Mouse (Mus musculus): Measurements from ENCODE around the gene Sars. TPM values are rescaled to one million over a fixed set of nuclear protein-coding genes. Genes with fewer than 3 reads are reported as not detected.

Sars gene
- 100 to 1,000 TPM; 183 to 191 (median 186) TPM for total RNA-seq (2022)

DNA sequence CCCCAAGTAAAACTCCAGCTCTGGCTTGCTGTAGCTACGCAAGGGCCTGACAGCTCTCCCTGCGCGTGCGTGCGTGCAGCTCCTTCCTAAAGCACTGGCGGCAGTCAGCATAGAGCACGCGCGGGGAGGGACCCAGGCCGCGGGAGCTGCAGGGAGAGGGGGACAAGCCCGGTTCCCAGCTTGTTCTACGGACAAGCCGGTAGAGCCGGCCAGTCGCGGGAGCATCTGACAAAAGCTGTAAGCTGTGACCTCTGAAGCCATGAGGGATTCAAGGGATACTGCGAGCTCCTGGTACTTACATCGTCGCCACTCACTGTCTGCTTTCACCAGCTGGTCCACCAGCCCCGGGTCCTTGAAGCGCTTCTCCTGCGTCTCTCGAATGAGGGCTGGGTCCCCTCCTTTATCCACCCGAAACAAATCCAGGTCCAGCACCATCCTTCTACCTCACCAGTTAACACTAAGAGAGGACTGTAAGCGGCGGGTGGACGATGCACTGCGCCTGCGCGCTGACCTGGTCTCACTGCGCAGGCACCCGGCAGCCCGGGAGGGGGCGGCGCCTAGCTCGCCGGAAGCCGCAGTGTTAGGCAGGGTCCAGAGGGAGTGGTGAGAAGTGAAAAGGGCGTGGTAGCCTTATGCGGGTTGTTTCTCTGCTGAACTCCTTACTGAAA, at the start of gene Sars:
TSS of gene Sars (minus strand) at position 512 of the 668 bp plus-strand sequence.
- DNase-seq, result peak; percentile 85

DNA sequence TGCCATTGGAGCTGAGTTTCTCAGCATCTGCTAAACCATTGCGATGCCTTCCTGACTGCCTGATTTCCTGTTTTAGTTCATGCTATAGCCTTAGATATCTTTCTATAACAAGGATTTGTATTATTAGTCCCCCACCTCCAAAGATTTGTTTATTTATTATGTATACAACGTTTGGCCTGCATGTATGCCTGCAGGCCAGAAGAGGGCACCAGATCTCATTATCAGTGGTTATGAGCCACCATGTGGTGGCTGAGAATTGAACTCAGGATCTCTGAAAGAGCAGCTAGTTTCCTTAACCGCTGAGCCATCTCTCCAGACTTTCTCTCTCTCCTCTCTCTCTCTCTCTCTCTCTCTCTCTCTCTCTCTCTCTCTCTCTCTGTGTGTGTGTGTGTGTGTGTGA, 45.0 kb upstream of the Sars start:
- no peak for DNase-seq

DNA sequence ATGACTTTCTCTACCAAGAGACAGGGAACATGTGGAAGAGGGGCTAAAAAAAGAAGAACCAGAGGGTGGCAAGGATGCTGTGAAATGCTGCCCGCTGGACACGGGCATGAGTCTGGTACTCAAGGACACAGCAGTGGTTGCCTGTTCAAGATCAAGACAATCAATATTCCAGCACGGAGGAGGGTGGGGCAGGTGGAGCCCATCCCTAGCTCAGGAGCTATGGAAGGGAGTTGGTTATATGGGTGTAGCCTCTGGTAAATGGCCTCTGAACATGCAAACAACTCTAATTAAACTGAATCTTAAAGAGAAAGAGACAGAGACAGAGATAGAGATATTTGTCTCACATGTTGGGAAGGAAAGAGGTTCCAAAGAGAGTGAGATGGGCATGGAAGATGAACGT, 39.7 kb upstream of the Sars start:
- no peak for DNase-seq

DNA sequence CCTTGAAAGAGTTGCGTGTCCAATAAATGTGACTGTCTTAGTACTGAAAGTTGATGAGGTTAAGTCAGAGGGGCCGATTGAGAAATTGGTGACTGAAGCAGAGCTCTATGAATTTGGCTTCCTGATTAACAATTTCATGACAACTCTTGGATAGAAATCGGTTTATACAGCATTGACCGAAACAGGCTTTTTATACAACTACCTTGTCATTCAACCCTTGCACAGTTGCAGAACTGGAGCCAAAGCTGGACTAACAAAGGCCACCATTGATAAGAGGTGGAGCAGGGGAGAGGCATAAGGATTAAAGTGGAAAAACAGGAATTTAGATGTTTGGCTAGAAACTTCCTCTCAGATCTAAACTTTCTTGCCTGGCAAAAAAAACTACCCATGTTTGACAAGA, 33.8 kb upstream of the Sars start:
- DNase-seq, result no peak

DNA sequence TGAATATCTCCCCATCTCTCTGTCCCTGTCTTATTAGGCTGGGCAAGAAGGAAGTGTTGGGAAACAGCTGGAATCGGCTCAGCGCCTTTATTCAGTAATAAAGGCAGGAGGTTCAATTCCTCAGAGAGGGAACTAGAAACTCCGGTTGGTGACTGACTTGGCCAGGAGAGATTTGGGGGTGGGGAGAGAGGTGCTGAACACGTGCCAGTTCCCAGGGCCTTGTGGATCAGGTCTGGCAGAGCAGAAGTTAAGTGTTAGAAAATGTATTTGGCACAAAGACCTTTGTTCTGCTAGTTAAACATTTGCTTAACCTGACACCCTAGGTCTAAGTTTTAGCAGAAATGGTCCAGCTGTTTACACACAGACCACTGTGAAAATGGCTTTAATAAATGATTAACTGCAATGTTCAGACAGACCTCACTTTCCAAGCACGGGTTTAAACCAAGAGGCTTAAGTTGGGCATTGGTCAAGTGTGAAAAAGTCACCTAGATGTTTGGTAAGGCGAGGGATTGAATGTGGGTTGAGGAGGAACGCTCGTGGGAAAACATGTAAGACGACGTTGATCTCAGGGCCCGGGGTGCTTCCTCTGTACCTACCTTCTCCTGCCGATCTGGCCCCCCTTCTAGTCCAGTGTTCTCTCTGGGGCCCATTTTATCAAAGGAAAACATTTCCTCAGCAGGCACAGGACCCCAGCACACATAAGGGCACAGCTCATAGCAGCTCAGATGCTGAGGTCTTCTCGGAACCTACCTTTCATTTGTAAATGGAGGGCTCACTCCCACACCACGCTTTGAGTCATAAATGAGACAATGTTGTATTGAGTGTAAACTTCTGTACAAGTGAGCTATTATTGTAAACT, 32.0 kb upstream of the Sars start:
- peak; percentile 22 for DNase-seq

DNA sequence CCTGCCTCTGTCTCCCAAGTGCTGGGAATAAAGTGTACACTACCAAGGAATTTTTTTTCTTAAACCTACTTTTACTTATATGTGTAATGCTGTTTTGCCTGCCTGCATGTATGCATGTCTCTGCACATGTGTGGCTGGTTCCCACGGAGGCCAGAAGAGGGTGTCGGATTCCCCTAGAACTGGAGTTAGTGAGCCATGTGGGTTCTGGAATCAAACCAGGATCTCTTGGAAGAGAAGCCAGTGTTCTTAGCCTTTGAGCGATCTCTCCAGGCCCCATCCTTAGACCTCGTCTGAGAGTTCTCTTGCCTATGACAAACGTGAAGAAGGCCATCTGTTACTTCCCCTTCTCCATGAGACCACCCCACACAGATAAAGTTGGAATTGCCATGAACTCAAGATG, 30.5 kb upstream of the Sars start:
- DNase-seq, result no peak

DNA sequence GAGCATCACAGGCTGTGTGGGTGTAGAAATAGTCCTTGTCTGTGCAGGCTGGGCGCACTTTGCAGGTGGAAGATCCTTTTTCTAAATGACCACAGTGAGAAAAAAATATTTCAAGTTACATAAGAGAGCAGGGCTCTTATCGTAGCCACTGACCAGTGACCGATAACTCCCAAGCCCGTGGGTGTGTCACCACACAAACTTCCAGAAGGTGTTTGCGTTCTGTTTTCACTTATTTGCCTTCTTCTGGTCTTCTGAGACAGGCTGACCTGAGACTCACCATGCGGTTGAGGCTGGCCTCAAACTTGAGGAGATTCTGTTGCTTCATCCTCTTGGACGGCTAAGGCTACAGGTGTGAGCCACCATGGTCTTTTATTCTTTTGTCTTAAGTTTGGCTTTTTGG, 30.0 kb upstream of the Sars start:
- no peak for DNase-seq

DNA sequence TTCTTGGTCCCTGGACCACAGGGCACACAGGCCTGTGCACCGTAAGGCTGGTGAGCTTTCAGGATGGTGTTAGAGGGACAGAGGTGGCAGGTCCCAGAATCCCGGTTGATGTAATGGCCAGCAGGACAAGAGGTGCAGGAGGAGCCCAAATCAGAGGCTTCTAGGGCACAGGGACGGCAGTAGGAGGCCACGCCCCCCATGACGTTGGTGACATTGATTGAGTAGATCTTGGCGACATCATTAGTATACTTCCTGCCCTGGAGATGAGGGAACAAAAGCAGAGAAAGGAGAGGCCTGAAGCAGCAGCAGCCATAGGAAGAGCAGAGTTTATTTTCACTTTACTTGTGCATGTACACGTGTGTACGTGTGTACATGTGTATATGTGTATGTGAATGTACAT, 22.8 kb upstream of the Sars start:
- DNase-seq, result no peak

DNA sequence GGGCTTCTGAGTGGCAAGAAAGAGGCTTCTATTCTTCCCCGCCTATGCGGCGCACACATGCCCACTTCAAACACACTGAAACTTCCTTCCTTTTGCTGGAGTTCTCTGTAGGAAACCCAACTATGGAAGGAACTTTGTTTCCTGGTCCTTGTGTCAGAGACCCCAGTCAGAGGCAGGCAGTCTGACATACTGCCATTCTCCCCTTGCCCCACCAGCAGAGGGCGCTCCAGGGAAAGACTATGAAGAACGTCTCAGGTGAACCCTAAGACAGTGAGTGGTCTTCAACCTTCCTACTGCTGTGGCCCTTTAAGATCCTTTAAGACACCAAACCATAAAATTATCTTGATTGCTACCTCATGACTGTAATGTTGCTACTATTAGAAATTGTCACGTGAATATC, 21.4 kb upstream of the Sars start:
- DNase-seq, result no peak

DNA sequence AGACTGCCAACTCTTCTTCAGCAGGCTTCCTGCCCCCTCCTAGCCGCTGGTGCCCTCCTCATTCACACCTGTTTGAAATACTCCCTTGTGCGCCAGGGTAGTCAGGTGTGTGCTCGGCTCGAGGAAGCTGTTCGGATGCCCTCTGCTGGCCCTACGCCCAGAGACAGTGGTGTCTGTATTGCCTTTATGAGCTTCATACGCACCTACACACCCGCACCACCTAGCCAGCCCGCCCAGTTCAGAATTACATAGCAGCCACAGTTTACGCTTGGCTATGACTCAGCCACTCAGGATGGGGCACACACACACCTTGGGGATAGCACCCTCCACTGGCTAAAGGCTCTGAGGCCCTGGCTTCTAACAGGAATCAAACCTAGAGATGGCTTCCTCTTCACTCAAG, 13.9 kb upstream of the Sars start:
- DNase-seq, result no peak

DNA sequence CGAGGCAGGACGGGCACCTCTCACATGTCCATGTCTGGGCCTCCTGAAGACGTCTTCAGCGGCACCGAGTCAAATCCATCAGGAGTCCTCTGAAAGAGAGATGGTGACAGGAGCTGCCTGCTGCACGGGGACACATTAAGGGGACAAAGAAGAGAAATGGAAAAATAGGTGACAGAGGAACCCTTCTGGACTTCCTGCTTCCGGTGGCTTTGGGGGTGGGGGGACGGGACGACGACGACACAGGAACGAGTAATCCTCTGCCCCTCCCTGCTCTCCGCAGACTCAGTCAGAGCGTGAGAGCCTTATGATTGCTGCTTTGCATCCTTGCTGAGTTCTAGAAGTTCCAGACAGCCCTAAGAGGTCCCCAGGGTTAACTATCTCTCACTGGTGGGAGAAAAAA, 13.4 kb upstream of the Sars start:
- no peak for DNase-seq

DNA sequence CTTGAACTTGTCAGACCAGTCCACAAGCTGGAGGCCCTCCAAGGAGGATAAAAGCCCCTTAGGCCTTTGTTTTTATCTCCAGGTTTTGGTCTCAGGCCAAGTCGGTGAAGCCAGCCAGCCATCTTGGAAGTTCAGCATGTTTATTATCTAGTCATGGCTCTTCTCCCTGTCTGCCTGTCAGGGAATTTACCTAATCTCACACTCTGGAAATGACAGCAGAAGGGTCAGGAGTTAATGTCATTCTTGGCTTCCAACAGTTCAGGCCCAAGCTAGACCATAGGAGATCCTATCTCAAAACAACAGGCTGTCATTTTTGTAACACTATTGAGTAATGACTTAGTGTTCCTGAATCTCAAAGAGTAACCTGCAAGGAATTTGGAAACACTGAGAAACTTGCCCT, 9.2 kb upstream of the Sars start:
- DNase-seq, result no peak

DNA sequence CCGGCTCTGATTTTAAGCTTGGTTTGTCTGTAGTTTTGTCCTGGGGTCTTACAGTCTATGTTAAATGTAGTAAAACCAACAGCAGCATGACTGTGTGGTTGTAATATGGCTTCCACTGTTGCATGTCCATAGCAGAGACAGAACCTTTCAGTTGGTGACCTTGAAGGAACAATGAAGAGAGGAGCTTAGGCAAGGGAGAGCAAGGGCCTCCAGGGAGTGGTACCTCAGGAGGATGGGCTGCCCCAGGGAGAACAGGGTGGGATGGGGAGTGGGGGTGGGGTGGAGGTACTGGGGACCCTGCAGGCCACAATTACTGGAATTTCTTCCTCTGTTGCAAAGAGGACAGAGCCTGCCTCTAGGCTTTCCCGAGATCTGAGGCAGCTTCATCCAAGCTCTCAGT, 7.0 kb upstream of the Sars start:
- no peak for DNase-seq

DNA sequence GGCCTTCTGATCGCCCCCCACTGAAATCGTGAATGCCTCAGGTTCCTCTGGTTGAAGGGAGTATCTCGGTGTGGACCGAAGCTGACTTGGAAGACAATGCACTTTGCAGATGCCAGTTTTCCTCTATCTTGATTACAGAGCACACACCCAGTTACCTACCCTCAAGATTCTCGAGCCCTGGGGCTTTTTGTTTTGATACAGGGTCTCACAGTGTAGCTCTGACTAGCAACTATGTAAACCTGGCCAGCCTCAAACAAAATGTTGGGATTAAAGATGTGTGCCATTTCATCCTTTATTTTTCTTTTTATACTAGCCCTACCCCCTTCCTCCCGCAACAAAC, 327 bp upstream of the Sars start:
- no peak for DNase-seq

DNA sequence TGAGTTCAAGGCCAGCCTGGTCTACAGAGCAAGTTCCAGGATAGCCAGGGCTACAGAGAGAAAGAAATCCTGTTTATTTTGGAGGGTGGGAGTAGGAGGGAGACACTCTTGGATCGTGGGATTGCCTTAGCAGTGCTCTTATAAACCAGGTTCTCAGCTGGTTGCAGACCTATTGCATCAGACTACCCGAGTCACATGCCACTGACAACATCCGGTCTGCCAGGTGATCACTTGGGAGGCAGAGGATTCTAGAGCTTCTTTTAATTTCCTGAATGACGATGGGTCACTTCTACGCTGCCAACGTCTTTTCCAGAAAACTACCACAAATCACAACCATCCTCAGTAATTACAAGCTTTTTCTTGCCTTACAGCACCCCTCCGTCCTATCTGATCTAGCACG, 980 bp downstream of the Sars start:
- DNase-seq, result peak; percentile 47

DNA sequence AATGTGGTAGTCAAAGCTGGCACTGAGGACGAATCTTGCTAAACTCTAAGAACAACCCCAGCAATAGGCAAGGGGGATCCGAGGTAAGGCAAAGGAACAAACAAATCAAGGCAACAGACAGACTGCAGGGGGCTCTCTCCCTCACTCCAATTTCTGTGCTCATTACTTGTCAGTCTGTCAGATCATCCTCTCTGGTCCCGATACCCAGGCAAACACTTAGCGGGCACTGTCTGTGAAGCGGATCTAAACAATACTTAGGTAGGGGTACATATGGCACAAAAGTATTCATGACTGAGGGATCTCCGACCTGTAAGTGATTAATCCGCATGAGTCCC, 8.7 kb downstream of the Sars start:
- no peak for DNase-seq

DNA sequence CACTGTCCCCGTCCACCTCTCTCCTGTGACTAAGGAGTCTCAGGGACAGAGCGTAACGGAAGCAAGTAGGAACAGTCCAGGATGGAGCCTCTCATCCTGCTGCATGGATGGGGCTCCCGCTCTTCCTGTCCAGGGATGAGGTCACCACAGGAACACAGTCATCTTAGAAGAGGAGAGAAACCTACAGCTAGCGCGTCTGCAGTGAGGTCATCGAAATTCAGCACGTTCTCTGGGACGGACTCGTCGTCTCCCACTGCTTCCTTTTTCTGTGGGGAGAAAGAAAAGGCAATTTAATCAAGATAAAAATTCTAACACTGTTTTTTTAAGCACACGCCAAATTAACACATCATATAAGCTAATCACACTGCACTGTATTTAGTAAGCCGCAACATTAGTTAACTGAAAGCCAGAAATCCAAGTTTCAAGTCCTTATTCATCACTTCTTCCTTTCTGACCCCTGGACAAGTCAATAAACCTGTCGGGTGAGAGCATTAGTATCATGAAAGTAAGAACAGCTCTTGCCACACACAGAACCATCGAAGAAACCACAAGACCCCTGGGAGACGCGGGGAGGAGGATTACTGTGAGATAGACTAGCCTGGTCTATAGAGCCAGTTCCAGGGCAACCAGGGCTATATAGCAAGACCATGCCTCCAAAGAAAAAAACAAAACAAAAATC, 9.2 kb downstream of the Sars start:
- no peak for DNase-seq

DNA sequence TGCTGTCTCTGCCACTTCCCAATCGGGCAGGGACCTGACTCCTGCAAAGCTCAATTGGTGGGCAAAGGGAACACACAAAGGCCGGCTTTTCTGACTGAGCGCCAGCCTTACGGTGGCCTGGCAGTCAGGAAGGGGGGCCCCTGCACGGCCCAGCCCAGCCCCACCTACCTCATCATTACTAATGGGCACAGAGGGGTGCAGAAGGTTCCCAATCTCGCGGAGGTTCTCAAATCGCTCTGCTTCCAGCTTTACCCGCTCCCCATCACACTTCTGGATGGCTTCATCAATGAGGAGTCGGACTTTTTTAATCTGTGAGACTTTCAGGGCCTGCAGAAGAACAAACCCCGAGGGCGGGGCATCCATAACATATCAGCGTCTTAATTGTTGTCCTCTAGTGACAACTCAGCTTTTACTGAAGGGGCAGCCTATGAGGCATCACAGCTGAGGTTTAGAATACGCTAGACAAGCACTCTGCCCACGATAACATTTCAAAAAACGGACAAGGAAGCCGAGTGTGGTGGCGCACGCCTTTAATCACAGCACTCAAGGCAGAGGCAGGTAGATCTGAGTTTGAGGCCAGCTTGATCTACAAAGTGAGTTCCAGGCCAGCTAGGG, 11.0 kb downstream of the Sars start:
- DNase-seq, result no peak

DNA sequence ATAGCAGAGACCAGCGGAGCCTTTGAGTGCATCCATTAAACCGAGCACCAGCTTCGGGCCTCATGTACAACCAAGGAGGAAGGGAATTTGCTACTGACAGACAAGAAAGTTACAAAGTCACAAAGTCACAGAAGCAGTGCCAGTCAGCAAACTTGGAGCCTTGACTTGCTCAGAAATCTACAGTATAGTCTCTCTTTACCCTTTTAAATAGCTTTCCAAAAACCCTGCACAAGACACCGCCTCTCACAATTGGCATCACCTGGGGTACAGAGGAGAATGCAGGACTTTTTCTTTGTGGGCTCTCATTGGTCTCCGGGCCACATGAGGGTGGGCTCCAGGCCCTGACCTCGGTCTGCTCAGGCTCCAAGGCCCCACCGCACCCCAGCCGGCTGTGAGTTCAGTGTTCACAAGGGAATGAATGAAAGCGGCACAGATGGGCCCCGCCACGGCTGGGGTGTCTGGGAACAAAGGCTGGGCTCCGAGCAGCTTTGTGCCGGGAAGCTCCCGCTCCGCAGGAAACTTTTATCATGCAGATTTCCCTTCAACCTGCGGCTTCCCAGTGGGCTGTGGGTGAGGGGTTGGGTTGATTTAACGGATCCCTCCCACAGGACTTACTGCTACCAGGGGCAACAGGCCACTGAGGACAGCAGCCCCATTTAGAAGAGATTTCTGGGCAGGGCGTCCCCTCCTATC, 11.7 kb downstream of the Sars start:
- no peak for DNase-seq

DNA sequence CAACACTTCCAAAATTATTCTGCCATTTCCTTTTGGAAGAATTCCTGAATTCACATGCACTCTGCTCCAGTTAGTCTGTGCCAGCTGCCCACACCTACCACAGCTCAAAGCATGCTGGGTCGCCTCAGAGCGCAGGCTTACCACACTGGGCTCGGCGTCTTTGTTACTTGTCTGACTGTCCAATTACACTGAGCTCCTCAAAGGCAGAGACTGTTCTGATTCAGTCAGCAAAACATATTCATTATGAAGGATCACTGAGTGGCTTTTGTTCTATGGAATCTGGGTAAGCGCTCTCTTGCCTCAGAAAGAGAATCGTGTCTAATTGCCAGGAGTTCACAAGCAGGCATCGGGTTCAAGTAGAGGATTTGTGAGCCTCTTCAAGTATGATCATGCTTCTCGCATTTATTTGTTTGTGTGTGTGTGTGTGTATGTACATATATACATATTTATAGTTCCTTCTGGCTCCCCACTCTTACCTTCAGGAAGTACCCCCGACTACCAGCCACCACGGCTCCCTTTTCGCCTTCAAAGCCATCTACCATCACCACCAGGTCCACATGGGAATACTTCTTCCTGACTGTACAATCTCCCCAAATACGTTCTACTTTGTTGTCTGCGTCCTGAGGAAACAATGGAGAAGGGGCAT, 12.3 kb downstream of the Sars start:
- no peak for DNase-seq

DNA sequence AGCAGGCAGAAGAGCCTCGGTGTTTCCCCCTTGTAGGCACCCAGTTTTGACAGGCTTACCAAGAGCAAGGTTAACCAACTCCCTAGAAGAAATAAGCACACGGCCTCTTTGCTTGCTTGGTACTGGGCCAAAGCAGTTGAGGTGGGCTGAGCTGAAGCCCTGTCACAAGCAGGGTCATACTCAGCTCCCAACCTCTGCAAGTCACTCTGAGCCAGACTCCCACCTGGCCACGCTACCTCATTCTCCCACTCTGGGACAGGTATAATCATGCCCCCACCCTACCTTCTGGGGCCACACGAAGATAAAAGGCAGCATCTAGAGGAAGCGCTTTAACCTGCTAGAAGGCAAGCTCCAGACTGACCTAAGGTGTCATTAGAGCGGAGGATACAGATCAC, 19.4 kb downstream of the Sars start:
- no peak for DNase-seq

DNA sequence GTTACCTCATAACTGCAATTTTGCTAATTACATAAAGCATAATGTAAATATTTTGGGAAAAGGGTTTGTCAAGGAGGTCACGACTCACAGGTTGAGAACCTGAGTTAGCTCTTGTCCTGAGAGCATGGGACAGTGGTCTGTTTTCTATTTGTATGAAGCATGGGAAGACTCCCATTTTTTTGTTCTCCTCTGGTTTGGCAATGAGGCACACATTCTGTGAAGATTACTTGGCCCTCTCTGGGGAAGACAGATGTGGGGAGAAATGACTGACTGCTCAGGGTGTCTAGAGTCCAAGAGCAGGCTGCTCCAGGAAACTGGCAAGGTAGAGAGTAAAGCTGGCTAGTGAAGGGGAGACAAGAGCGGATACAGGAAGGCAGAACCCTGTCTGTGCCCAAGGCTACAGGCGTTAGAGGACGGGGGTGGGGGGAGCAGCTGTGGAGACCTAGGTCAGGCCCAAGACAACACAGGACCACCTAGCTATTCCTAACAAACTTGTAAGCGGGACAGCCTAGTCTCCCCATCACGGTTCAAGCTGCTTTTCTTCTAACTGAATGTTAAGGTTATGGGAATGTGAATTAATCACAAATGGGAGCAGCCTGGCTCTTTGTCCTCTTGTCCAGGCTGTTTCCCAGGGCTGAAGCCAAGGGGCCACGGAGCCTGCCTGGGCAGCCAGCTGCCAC, 19.9 kb downstream of the Sars start:
- no peak for DNase-seq

Measured in adrenal gland, adult 8-10 months (tissue).